Mouse (Mus musculus): ENCODE data around the gene Cdc45. TPM values are rescaled to one million over a fixed set of nuclear protein-coding genes. Genes with fewer than 3 reads are reported as not detected.

Gene Cdc45
- total RNA-seq, 4 experiments from 2014 or later: 1.9 to 3.0 (median 2.3) TPM

DNA sequence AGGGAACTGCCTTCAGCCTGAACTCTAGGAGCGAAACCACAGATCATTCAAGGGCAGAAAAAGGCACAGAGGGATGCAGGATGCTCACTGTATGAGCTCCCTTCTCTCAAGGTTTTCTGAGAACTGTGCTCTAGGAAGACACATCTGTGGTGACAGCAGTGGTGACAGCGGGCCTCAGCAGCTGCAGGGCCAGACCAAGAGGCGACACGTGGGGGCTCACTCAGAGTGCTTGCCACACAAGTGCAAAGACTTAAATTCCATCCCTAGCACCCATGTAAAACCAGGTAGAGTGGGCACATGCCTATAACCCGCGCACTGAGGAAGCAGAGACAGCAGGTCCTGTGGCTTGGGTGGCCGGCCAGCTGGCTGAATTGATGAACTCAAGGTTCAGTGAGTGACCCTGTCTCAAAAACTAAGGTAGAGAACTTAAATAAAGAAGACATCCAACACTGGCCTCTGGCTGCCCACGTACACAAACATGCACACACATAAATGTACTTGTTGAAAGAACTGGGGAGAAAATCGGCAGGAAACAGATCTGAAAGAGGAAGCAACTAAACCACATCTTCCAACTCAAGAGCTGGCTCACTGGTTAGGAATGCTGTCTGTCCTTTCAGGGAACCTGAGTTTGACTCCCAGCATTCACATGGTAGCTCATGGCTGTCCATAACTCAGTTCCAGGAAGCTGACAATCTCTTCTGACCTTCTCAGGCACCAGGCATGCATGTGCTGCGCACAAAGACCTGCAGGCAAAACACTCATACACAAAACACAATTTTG, 23.0 kb downstream of the Cdc45 start:
- DNase-seq (ENCODE audit: low spot score): no peak

DNA sequence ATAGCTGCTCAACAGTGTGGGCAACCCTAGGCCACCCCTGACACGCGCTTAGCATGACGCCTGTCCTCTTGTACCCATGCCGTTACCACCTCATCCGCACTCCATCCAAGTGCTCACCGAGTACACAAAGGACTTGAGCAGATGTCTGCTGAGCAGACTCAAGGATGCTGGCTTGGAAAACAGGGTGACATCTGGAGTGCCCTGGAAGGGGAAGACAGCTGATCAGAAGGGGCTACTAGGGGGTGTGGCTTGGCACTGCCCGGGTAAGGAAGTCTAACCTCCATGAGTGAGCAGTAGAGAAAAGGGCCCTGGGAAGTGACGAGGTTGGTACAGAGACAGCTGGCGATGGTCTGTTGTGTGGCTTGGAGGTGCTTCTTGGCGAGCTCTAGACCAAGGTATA, 25.1 kb downstream of the Cdc45 start:
- DNase-seq (ENCODE audit: low spot score): no peak

- no peak for DNase-seq (ENCODE audit: low spot score)
Measured at GRCm38 (mm10) chr16:18785485-18785884, 26.3 kb downstream of the Cdc45 start.

- no peak for DNase-seq (ENCODE audit: low spot score)
Measured at GRCm38 (mm10) chr16:18785025-18785424, 26.8 kb downstream of the Cdc45 start.

DNA sequence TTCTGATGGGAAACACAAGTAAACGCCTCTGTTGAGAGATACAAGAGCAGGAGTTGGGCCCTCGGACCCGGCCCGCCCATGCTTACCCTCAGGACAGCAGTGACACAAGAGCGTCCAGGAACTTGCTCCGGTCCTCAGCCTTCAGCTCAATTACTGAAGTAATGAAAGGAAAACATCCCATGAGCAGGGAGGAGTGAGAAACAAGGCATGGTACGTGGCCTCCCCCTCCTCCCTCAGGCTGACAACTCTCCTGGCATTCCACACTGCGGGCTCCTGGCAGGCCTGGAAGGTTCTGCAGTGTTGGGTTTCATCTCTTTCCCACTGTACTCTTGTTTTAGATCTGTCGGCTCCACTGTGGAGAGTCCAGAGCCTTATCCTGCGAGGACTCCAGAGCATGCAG, 30.0 kb downstream of the Cdc45 start:
- no peak for DNase-seq (ENCODE audit: low spot score)

GRCm38 (mm10) chr16:18778461-18778860, 33.3 kb downstream of the Cdc45 start:
- DNase-seq (ENCODE audit: low spot score): no peak

DNA sequence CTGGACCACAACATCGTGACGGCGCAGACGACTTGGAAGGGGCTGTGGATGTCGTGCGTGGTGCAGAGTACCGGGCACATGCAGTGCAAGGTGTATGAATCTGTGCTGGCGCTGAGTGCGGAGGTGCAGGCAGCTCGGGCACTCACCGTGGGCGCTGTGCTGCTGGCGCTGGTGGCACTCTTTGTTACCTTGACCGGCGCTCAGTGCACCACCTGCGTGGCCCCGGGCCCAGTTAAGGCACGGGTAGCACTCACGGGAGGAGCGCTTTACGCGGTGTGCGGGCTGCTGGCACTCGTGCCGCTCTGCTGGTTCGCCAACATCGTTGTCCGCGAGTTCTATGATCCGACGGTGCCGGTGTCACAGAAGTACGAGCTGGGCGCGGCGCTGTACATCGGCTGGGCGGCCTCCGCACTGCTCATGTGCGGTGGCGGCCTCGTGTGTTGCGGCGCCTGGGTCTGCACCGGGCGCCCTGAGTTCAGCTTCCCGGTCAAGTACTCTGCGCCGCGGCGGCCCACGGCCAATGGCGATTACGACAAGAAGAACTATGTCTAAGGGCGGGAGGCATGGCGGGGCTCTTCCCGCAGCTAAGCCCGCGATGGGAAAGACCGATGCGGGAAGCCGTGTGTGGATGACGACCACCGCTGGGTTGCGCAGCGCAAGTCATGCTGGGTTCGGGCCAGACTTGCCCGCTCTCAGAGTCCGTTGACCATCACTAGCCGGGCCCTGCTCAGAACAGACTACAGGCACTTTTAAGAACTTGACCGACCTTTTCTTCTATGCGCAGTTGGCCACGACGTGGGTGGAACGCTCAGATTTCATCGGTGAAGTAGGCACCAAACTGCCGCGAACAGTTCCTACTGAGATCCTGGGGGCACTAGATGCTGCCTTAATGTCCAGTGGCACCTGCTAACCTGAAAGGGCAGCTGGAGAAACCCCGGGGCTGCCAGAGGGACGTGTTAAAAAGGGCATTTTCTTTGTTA, 34.4 kb downstream of the Cdc45 start:
- DNase-seq (ENCODE audit: low spot score): no peak

DNA sequence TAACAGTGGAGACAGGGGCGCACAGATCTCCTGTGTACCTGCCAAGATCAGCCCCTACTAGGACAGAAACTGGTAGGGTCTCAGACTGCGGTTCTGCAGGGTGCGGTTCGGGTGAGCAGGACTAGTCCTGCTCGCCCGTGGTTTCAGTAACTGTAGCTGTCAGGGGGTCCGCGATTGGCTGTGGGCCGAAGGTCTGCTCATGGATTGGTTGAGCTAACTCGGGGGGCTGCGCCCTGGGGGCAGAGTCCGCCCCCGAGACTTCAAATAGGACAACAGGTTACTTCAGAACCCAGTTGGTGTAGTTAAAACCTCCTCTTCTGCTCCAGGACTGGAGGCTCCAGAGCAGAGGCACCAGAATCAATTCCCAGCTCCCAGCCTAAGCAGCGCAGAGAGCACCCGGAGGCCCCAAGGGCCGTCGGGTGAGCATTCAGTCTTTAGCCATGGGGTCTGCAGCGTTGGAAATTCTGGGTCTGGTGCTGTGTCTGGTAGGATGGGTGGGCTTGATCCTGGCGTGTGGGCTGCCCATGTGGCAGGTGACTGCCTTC, 35.2 kb downstream of the Cdc45 start, which contains the start of gene Cldn5:
TSS of gene Cldn5 (plus strand) at position 292 of the 545 bp plus-strand sequence.
- peak; percentile 79 for DNase-seq (ENCODE audit: low spot score)

GRCm38 (mm10) chr16:18775621-18776555, 35.9 kb downstream of the Cdc45 start:
- DNase-seq (ENCODE audit: low spot score): peak; percentile 77

- DNase-seq (ENCODE audit: low spot score): no peak
Measured at GRCm38 (mm10) chr16:18773936-18774335, 37.9 kb downstream of the Cdc45 start.

GRCm38 (mm10) chr16:18769501-18769900, 42.3 kb downstream of the Cdc45 start:
- no peak for DNase-seq (ENCODE audit: low spot score)

GRCm38 (mm10) chr16:18766390-18766789, 45.4 kb downstream of the Cdc45 start:
- no peak for DNase-seq (ENCODE audit: low spot score)

DNA sequence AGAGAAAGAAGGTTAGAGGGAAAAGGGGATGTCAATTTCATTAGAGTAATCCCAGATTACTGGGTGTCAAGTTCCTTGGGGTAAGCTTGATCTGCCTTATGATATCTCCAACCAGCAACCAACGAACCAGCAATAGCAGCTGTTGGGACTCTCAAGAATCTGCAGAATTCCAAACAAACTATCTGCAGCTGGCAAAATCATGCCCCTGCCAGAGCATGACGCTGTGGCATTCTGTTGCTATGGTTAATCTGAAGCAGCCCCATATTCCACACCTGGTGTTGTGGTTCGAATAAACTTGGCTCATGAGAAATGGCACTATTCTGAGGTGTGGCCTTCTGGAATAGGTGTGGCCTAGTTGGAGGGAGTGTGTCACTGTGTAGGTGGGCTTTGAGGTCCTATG, 48.8 kb downstream of the Cdc45 start:
- no peak for DNase-seq (ENCODE audit: low spot score)

DNA sequence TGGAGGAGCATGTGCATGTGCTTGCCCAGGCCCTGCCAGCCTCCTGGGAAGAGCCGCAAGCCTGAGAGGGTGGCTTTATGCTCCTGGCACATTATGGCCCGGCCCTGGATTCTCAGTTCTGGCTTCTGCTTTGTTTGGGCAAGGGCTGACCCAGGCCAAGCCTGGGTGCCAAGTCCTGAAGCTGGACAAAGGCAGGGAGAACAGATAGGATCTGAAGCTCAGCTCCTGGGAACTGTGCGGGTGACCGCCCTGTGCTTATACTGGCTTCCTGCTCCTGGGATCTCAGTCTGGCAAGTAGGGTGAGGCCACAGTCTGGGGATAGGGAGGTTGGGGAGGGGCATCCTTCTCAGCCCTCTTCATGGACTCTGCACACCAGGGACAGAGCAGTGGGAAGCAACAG, 50.1 kb downstream of the Cdc45 start:
- no peak for DNase-seq (ENCODE audit: low spot score)

DNA sequence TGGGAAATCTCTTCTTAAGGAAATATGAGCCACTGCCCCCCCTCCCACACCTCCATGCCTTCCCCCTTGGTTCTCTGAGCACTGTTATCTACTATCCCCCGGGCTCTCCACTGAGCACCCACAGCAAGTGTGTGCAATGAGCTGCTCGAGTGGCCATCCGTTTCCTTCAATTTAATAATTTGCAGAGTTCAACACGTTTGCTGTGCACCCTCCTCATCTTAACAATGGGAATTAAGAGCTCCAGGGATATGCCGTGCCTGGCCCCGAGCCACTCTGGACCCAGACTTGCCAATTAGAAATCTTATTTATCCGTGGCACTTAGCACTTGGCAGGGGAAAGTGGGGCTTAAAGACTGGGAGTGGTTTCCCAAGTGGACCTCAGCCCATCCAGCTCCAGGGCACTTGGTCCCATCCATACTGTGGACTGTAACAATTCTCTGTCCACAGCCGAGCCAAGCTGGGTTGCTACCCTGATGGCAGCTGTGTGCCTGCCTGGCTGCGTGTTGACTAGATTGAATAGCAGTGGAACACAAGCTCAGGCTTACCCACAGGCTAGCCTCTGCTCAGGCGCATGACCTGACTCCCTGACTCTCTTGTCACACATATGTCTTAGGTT, 59.8 kb downstream of the Cdc45 start:
- no peak for DNase-seq (ENCODE audit: low spot score)

GRCm38 (mm10) chr16:18751101-18751500, 60.7 kb downstream of the Cdc45 start:
- DNase-seq (ENCODE audit: low spot score): no peak

DNA sequence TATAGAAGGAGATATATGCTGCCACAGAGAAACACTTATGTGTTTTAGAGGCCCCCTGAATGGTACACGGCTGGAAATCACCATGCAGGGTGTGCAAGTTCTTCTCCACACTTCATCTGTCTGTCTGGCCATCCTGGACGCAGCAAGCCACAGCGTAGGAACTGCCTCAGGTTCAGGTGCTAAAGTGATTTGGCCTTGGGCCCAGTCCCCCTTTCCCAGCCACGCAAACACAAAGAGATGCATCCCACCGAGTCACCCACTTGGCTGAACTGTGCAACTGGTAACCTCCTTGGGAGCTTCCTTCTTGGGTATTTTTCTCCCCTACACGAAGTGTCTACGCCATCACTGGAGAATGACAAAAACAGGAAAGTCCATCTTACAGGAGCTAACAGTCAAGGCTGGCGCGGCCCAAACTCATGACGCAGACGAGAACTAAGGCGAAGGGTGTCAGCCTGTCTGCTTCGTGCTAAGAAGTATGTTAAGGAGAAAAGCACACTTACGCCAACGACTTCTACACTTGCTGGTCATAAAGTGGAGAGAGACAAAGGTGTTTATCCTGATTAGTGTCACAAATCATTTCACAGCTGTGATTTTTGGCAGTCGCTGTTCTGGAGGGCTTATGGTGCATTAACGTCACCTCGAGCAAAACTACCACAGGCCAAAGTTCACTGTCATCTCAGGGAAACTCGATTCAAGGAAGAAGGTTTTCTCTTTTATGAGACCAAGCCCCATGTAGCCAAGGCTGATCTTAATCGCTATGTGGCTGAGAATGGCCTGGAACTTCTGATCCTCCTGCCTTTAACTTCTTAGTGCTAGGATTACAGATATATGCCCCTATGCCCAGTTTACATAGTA, 65.3 kb downstream of the Cdc45 start:
- peak; percentile 76 for DNase-seq (ENCODE audit: low spot score)

DNA sequence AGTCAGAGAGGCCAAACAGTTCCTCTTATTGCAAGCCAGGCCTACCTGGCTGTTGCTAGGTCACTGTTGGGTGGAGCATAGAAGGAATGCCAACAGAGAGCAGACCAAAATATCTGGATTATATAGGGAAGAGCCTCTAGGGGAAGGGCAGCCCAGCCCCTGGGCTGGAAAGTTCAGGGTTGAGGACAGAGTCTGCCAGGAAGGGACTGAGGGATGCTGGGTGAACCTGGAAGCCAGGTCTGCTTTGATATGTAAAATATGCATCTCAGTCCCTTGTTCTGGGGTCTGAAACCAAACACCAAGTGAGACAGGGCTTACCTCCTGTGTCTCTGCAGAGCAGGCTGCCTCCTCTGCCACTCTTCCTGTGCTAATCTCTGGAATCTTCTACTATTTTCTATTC, 73.5 kb downstream of the Cdc45 start:
- no peak for DNase-seq (ENCODE audit: low spot score)

GRCm38 (mm10) chr16:18733100-18733956, 78.5 kb downstream of the Cdc45 start:
- peak; percentile 83 for DNase-seq (ENCODE audit: low spot score)

All from heart, adult 8-10 months (tissue).